Mouse (Mus musculus) left cerebral cortex, adult 8-10 months (tissue): Measurements from ENCODE around the gene Mrpl53. TPM values are rescaled to one million over a fixed set of nuclear protein-coding genes. Genes with fewer than 3 reads are reported as not detected.
A peak's percentile ranks its signal among the peaks of the same experiment; 100 is the strongest.

ENCODE experiments used
- DNase-seq, 2 experiments: peaks; one replicate each; pipeline ENCODE4 v3.0.0; 2022; ENCODE audit warnings: low spot score in 2 of 2
- total RNA-seq, 4 experiments: library from RNA; stranded (reverse); gene quantifications; 2 replicates each; pipeline ENCODE4 v1.2.4; 2022

The Mrpl53 gene
- total RNA-seq, 4 experiments from 2014 or later, result 51.1 to 63.3 (median 54.2) TPM

- peak; percentile 91 to 99 for DNase-seq
Measured at GRCm38 (mm10) chr6:83120930-83121862, 12.4 kb downstream of the Mrpl53 start, which contains the start of gene Wbp1. Wbp1 (minus strand) TSS chr6:83121559.

- DNase-seq, result no peak
Measured at GRCm38 (mm10) chr6:83121863-83122710, 13.2 kb downstream of the Mrpl53 start.

- no peak for DNase-seq
Measured at GRCm38 (mm10) chr6:83122961-83123360, 14.1 kb downstream of the Mrpl53 start.

- peak; percentile 84 for DNase-seq
Measured at GRCm38 (mm10) chr6:83124851-83125312, 16.0 kb downstream of the Mrpl53 start.

DNA sequence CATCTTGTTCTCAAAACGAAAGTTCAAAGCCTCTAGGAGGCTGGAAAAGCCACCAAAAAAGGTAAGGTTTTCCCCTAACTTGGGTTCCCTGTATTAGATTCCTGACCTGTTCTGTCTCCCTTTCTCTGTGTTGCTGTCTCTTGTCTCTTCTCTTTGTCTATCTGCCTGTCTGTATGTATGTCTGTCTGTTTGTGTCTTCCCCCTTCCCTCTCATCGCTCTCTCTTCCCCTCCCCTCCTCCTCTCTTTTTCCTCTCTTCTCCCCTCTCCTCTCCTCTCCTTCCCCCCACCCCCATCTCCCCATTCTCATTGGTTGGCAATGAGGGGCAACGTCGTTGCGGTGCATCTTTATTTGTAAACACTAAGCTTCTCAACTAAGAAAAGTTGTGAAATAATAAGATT is 16.5 kb downstream of the Mrpl53 start, which contains the start of gene Ino80b:
Gene Ino80b, minus strand, starts transcription at position 101 of the 400 bp plus-strand sequence.
- no peak for DNase-seq

DNA sequence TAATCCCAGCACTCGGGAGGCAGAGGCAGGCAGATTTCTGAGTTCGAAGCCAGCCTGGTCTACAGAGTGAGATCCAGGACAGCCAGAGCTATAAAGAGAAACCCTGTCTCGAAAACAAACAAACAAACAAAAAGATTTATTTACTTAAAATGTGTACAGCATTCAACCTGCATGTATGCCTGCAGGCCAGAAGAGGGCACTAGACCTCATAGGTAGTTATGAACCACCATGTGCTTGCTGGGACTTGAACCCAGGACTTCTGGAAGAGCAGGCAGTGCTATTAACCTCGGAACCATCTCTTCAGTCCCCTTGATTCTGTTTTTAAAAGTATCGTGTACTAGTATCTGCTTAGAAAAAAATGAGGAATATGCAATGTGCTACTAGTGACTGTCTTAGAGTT is 18.6 kb downstream of the Mrpl53 start:
- no peak for DNase-seq

GRCm38 (mm10) chr6:83131469-83132034 is 22.7 kb downstream of the Mrpl53 start:
- no peak for DNase-seq

GRCm38 (mm10) chr6:83132176-83132919 is 23.5 kb downstream of the Mrpl53 start:
- no peak for DNase-seq

- no peak for DNase-seq
Measured at GRCm38 (mm10) chr6:83134226-83134625, 25.4 kb downstream of the Mrpl53 start.

DNA sequence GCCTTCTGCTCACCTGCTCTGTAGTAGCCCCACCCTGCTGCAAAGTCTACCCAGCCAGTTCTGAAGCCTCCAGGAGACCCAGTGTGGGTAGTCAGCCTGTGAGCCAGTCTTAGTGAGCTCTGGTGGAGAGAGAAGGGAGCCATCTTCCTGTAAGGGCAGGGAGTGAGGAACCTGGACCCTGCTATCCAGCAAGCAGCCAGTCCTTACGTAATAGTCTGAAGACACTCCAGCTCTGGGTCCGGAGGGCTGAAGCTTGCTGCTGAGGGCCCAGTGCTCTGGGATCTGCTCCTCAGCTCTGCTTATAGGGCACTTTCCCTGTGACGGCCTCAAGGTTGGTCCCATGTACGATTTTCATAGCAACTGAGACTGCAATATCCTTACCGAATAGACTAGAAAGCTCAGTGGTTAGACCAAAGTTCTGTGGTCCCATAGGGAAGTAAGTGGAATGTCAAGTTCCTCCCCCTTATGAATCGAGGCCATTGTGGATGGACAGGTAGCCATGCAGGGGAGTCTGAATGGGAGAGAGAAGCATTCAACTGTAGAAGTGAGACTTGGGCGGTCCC is 26.2 kb downstream of the Mrpl53 start, which contains the start of gene Rtkn:
Gene Rtkn, plus strand, starts transcription at position 513 of the 563 bp plus-strand sequence.
- no peak for DNase-seq

GRCm38 (mm10) chr6:83135571-83136161 is 26.8 kb downstream of the Mrpl53 start:
- DNase-seq, result no peak

GRCm38 (mm10) chr6:83136291-83136880 is 27.5 kb downstream of the Mrpl53 start:
- no peak for DNase-seq

GRCm38 (mm10) chr6:83136881-83137575 is 28.2 kb downstream of the Mrpl53 start:
- DNase-seq, result no peak

DNA sequence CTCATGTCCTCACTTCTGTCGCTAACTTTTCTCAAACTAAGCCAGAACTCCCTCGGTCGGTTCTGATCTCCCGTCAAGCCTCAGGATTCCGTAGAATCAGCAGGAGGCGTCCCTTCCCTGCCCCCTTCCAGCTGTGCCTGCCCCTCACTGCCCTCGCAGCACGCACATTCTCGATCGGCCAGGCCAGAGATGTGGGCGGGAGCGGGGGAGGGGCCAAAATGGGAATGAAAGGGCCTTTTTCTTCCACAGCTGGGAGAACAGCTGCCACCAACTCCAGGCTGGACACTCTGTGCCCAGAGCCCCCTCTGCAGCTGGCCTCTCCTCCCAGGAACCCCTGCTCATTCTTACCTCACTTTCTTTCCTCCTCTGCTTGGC is 28.7 kb downstream of the Mrpl53 start:
- DNase-seq, result peak; percentile 57 to 80

DNA sequence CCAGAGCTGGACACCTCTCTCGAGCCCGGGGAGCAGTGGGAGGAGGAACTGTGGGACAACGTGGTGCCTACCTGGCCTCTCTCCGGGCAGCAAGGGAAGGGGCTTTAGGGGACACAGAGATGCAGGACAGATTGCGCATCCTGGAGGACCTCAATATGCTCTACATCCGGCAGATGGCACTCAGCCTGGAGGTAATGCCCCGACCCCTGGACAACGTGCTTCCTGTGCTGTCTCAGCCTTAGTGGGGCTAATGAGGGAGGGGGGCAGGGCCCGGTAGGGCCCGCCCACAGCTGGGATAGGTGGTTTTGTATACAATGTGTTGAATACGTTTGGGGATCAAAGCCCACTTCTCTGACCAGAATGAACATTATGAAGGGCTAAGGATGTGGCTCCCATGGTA is 29.2 kb downstream of the Mrpl53 start:
- no peak for DNase-seq

DNA sequence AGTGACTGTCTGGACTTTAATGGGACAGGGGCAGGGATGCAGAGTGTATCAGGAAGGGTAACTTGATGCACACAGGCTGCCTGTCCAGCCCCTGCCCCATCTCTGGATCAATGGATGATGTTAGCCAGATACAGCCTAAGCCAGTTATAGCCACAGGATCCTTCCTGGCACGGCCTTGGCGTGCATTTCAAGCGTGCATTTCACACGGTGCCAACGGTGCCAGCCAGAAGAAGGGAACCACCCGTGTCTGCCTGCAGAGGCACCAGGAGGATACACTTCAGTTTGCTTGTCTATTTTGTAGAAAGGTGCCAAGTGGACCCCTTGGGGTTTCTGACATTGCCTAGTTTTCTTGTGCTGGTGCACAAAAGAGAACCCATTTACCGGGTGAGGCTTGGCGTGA is 31.2 kb downstream of the Mrpl53 start:
- DNase-seq, result no peak

DNA sequence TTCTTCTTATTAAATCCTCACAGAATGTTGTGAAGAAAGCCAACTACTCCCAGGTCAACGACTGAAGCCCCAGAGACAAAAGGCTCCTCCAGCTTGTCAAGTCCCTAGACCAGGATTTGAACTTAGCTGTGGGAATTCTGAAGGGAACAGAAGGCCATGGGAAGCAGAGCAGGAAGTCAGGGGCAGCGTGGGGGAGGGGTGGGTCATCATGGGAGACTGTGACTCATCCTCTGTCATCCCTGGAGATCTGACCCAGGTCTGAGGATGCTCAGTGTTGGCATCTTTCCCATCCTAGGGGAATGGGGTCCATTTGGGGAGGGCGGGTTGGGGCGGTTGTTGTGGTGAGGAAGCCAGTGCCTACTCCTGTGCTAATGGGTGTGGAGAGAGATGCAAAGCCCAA is 32.8 kb downstream of the Mrpl53 start:
- no peak for DNase-seq

GRCm38 (mm10) chr6:83142211-83142731 is 33.4 kb downstream of the Mrpl53 start:
- peak in 1 of 2 experiments; percentile 68 for DNase-seq

DNA sequence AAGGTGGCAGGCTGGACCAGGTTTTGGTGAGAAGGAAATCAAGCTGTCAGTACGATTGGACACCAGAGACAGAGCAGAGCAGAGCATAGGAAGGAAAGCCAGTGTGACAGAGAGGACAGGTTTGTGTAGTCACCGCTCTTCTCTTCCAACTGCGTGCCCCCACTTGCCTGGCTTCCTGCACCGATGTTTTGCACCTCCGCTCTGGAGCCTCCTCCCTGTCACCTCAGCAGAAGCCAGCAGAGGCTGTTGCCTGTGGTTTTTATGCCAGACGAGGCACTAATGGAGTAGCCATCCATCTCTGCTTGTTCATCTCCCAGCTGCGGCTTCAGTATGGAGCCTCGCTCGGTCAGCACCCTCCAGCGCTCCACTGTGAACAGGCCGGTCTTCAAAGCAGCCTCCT is 34.0 kb downstream of the Mrpl53 start:
- no peak for DNase-seq
